Mouse (Mus musculus) retina, adult 2 months (tissue): Measurements from ENCODE around the gene Atxn7.

Source experiments
- DNase-seq: peaks from one replicate; pipeline ENCODE4 v3.0.0-alpha.2; 2012; ENCODE audit warnings: low read depth, low spot score

The Atxn7 gene

GRCm38 (mm10) chr14:14110710-14111109, 149.5 kb downstream of the Atxn7 start:
- no peak for DNase-seq

DNA sequence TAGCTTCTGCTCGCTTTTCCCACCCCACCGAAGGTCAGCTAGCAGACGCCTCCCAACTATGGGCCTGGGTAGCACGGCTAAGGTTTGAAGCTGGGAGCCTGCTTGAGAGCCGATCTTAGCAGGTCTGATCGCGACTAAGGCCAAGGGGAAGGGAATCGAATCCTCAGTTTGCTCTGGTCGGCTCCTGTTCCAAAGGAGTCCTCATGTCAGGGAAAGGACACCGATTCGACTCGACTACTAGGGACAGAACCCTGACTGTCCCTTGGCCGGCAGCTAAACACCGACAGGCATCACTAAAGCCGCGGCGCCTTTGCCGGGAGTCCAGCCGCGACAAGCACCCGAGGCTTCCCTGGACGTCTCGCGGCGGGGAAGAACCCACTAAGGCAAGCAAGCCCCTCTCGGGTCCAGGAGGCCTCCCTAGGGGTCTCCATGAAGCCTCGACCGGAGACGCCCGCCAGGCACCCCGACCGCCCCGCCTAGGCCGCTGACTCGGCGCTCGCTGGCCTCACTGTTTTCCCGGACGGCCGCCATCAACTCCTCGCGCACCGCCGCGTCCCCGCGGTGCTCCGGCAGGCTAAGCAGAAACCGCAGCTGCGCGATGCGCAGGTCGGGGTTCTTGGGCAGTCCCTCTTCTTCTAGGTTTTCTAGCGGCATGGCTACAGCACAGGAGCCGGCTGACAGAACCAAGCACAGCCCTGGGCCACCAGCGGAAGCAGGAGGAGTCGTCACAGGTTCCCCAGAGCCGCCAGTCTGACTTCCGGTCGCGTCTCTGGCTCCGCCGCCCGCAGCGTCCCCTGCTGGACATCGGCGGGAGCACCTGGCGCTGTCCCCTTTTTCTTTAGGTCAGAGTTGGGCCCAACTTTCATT, 159.2 kb downstream of the Atxn7 start, which contains the start of gene Psmd6:
Gene Psmd6, minus strand, starts transcription at position 755 of the 867 bp plus-strand sequence.
- peak; percentile 74 for DNase-seq
